Mouse (Mus musculus) liver, postnatal 0 days (tissue): Measurements from ENCODE around the gene Me3.

Experiments used
- CTCF ChIP-seq: sonication (generic); IDR thresholded peaks from 2 replicates; pipeline ENCODE4 v1.5.1; 2016; ENCODE audit warnings: antibody characterized with exemption, low read depth
- EP300 ChIP-seq: IDR thresholded peaks from 2 replicates; pipeline ENCODE4 v1.6.1; 2016; ENCODE audit warnings: antibody characterized with exemption, low read depth, mild to moderate bottlenecking

DNA sequence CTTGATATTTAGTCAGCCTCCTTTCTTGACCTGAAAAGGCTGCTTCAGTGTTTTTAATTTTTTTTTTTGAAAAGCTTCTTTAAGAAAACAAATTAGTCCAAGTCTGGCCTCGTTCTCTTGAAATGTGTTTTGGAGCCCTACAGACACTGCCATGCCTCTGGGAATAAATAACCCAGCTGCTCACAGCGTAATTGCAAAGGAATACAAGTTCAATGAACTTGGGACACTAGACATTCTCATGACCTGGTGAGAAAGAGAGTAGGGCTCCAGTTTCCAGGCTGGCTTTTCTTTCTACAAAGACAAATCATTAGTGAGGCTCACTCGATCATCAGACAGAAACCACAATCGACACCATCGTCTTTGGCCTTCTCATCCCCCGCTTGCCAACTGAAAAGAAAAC, 37.3 kb downstream of the Me3 start:
- TF ChIP-seq CTCF, result no peak
- TF ChIP-seq EP300, result no peak
